Mouse (Mus musculus): ENCODE measurements around the gene Flrt2.
"Not testable (repeated sequence)": the region's sequence is repeated elsewhere in the genome, so short reads cannot be mapped to it uniquely, and the experiment has no call there.

Flrt2 gene

GRCm38 (mm10) chr12:95691961-95692767 is at the start of gene Flrt2:
TSS of gene Flrt2 (plus strand) at chr12:95692226.
- no peak for DNase-seq (ENCODE audit: low read depth, low spot score)

- no peak for DNase-seq (ENCODE audit: low read depth, low spot score)
Observed at GRCm38 (mm10) chr12:95642226-95642625, 49.8 kb upstream of the Flrt2 start.

- not testable (repeated sequence) for DNase-seq (ENCODE audit: low read depth, low spot score)
Observed at GRCm38 (mm10) chr12:95647179-95647578, 44.8 kb upstream of the Flrt2 start.

- no peak for DNase-seq (ENCODE audit: low read depth, low spot score)
Observed at GRCm38 (mm10) chr12:95652172-95653156, 39.6 kb upstream of the Flrt2 start.

GRCm38 (mm10) chr12:95656594-95656993 is 35.4 kb upstream of the Flrt2 start:
- DNase-seq (ENCODE audit: low read depth, low spot score): no peak

GRCm38 (mm10) chr12:95667296-95667695 is 24.7 kb upstream of the Flrt2 start:
- DNase-seq (ENCODE audit: low read depth, low spot score): no peak

GRCm38 (mm10) chr12:95675711-95676110 is 16.3 kb upstream of the Flrt2 start:
- no peak for DNase-seq (ENCODE audit: low read depth, low spot score)

- no peak for DNase-seq (ENCODE audit: low read depth, low spot score)
Observed at GRCm38 (mm10) chr12:95690819-95691218, 1.2 kb upstream of the Flrt2 start.

GRCm38 (mm10) chr12:95692948-95693650 is 1.1 kb downstream of the Flrt2 start:
- DNase-seq (ENCODE audit: low read depth, low spot score): no peak

- DNase-seq (ENCODE audit: low read depth, low spot score): no peak
Observed at GRCm38 (mm10) chr12:95693651-95694471, 1.8 kb downstream of the Flrt2 start.

GRCm38 (mm10) chr12:95694507-95694906 is 2.5 kb downstream of the Flrt2 start:
- DNase-seq (ENCODE audit: low read depth, low spot score): no peak

- no peak for DNase-seq (ENCODE audit: low read depth, low spot score)
Observed at GRCm38 (mm10) chr12:95694991-95695833, 3.2 kb downstream of the Flrt2 start.

GRCm38 (mm10) chr12:95695834-95696521 is 4.0 kb downstream of the Flrt2 start:
- no peak for DNase-seq (ENCODE audit: low read depth, low spot score)

- DNase-seq (ENCODE audit: low read depth, low spot score): no peak
Observed at GRCm38 (mm10) chr12:95696522-95697025, 4.5 kb downstream of the Flrt2 start.

GRCm38 (mm10) chr12:95698556-95698955 is 6.5 kb downstream of the Flrt2 start:
- DNase-seq (ENCODE audit: low read depth, low spot score): no peak

- no peak for DNase-seq (ENCODE audit: low read depth, low spot score)
Observed at GRCm38 (mm10) chr12:95700746-95701145, 8.7 kb downstream of the Flrt2 start.

- DNase-seq (ENCODE audit: low read depth, low spot score): no peak
Observed at GRCm38 (mm10) chr12:95701580-95701979, 9.6 kb downstream of the Flrt2 start.

- no peak for DNase-seq (ENCODE audit: low read depth, low spot score)
Observed at GRCm38 (mm10) chr12:95705006-95705405, 13.0 kb downstream of the Flrt2 start.

GRCm38 (mm10) chr12:95723265-95723664 is 31.2 kb downstream of the Flrt2 start:
- peak; percentile 8 for DNase-seq (ENCODE audit: low read depth, low spot score)

All from CD4-positive, CD25-positive, alpha-beta regulatory T cell, adult 2 months (primary cell).